Mouse (Mus musculus) naive thymus-derived CD4-positive, alpha-beta T cell, adult 2 months (primary cell): ENCODE results near the gene Gm11214.

Source experiments
- DNase-seq: peaks from one replicate; pipeline ENCODE4 v3.0.0-alpha.2; 2011; ENCODE audit warnings: low read depth

Gene Gm11214

GRCm38 (mm10) chr4:63661426-63661825, 1.8 kb downstream of the Gm11214 start:
- no peak for DNase-seq

GRCm38 (mm10) chr4:63659775-63660174, 3.4 kb downstream of the Gm11214 start:
- peak; percentile 41 for DNase-seq

GRCm38 (mm10) chr4:63659086-63659485, 4.1 kb downstream of the Gm11214 start:
- peak; percentile 8 for DNase-seq

- DNase-seq: no peak
These were observed 8.8 kb downstream of the Gm11214 start for GRCm38 (mm10) chr4:63654381-63654780.

- no peak for DNase-seq
These were observed 19.0 kb downstream of the Gm11214 start for GRCm38 (mm10) chr4:63643956-63644726.

- DNase-seq: no peak
These were observed 23.3 kb downstream of the Gm11214 start for GRCm38 (mm10) chr4:63639842-63640241.

- no peak for DNase-seq
These were observed 24.6 kb downstream of the Gm11214 start for GRCm38 (mm10) chr4:63638603-63639002.

- DNase-seq: no peak
These were observed 30.0 kb downstream of the Gm11214 start for GRCm38 (mm10) chr4:63633181-63633580.

GRCm38 (mm10) chr4:63627111-63627510, 36.1 kb downstream of the Gm11214 start:
- no peak for DNase-seq

- DNase-seq: no peak
These were observed 37.6 kb downstream of the Gm11214 start for GRCm38 (mm10) chr4:63625563-63626080.

GRCm38 (mm10) chr4:63622378-63622835, 40.8 kb downstream of the Gm11214 start, which contains the start of gene Tex48:
Tex48 (minus strand) TSS chr4:63622428.
- DNase-seq: peak; percentile 62

- DNase-seq: peak; percentile 7
These were observed 41.3 kb downstream of the Gm11214 start for GRCm38 (mm10) chr4:63621861-63622260.
